Mouse (Mus musculus) cerebellum, postnatal 36 days (tissue): ENCODE data around the gene Umps.
A peak's percentile ranks its signal among the peaks of the same experiment; 100 is the strongest.

Experiments used
- DNase-seq, 2 experiments: peaks; one replicate each; pipeline ENCODE4 v3.0.0; 2021 to 2022; ENCODE audit warnings: mixed read lengths in 2 of 2

Umps gene

GRCm38 (mm10) chr16:33928788-33929462 lies 37.9 kb downstream of the Umps start:
- DNase-seq = no peak

DNA sequence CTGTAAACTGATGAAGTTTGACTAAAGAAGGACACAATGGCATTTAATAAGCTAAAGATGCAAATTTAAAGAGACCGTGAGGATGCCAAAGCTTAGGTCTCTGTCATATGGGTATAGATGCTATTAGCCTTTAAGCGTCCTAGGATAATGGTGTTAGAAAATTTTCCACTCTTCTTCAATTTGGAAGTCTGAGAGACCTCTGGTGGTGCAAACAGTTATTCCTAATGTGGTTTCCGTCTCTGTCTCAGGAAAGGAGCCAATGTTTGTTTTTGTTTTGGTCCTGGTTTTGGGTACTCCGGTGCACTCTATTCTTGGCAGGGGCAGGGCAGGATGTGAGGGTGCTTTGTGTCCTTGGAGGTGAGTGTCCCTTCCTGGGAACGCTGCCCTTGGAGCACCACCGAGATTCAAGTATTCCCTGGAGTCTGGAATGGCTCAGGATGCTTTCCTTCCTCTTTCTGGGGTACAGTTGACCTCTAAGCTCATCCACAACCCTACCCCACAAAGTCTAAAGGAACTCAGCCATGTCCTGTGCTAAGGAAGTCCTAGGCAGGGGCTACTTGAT lies 39.5 kb downstream of the Umps start:
- no peak for DNase-seq

DNA sequence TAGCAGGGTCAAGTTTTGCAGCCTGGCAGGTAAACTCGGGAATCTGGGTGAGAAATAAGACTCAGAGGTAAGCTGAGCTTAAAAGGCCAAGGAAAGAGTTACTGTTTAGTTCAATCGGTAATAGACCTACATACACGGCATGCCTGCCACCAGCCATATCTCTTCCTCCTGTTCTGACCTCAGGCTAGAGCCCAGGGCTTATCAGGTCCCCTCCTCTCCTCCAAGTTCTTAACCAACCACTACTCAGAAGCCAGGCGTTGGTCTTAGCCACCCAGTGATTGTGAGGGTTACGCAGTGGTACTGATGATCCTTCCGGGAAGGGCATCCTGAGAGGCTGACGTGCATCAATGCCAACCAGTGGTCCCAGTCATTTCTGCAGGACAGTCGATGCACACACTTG lies 43.1 kb downstream of the Umps start:
- DNase-seq = no peak

DNA sequence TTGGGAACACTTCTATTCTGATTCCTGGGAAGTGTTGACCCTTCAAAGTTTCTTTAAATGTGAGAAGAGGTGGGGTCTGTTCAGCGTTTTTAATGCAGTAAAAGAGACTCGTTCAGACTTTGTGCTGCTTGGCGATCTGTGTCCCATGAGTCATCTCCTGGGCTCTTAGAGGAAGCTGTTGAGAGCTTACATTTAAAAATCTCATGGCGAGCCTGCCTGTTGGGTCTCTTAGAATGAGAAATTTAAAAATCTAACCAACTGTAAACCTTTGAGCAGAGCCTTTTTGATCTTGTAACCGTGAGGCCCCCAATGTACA lies 43.9 kb downstream of the Umps start:
- DNase-seq = no peak

- DNase-seq = peak in 1 of 2 experiments; percentile 51
Measured at GRCm38 (mm10) chr16:33922111-33923000, 44.5 kb downstream of the Umps start.

DNA sequence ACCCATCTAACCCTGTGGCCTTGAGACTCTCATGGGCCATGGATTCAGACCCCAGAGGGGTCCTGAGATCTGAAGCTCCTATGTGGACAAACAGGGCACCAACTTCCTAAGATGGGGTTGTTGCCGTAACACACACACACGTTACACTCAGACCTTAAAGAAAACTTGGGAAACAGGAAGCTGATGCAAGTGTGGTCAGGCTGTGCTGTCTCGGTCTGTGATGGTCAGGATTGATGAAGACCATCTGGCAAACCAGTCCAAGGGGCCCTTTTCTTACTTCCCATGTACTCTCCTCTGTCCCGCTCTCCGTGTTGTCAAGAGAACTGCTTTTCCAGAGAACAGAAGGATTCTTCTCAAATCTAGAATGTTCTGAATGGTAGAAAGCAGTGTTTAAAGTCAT lies 45.3 kb downstream of the Umps start:
- no peak for DNase-seq

GRCm38 (mm10) chr16:33917926-33918325 lies 48.9 kb downstream of the Umps start:
- DNase-seq = no peak

- DNase-seq = no peak
Measured at GRCm38 (mm10) chr16:33917390-33917789, 49.4 kb downstream of the Umps start.

- DNase-seq = peak; percentile 51 to 60
Measured at GRCm38 (mm10) chr16:33916473-33917251, 50.2 kb downstream of the Umps start.

DNA sequence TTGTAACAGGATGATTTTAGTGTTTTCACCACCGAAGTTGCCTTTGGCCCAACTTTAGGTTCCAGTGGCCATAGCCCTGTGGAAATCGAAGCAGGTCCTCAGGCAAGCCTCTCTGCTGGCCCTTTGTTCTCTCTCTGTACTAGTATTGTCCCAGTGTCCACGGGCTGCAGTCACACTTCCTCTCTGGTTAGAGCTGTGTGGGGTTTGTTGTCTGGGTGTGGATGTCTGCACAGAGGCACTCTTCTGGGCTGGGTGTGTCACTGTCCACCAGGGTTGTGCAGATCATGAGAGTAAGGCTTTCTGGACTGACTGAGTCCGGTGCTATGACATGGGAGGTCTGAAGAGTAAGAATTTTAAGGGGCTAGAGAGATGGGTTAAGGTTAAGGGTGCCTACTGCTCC lies 51.8 kb downstream of the Umps start:
- DNase-seq = no peak

DNA sequence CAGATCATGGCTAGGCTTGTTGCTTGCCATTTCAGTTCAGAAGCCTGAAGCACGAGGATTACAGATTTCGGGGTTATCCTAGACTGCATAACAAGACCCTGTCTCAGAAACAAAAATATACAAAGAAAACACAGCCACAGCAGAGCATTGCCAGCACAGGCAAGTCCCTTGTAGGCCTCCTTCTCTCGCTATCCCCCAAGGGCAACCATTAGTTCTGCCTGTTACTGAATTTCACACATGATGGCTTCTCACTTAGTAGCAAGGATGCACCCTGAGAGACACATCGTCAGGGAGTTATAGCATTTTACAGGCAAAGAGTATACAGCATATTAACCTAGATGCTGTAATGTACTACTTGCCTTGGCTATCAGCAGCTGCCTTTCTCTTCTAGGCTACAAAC lies 58.6 kb downstream of the Umps start:
- no peak for DNase-seq
